Mouse (Mus musculus): ENCODE data around the gene Gpr139. TPM values are rescaled to one million over a fixed set of nuclear protein-coding genes. Genes with fewer than 3 reads are reported as not detected.

The Gpr139 gene
- not detected in 2 replicates for polyA plus RNA-seq (2012; ENCODE audit: low replicate concordance)

GRCm38 (mm10) chr7:119184341-119185143, at the start of gene Gpr139:
Gene Gpr139, minus strand, starts transcription at chr7:119184603.

Other genes with a start within 250 kb of the Gpr139 start
- 0.16 and 0.81 TPM in 2 replicates for gene Gprc5b, start 189.4 kb downstream of the Gpr139 start, polyA plus RNA-seq (2012; ENCODE audit: low replicate concordance)